Mouse (Mus musculus) heart, adult 9 months (tissue): ENCODE results near the gene Pde6h.

Experiments
- DNase-seq, 2 experiments: peaks; one replicate each; pipeline ENCODE4 v3.0.0; 2022; ENCODE audit warnings: low spot score in 2 of 2

The Pde6h gene

GRCm38 (mm10) chr6:136940188-136940960 lies 16.7 kb downstream of the Pde6h start:
- DNase-seq, result peak; percentile 27 to 35

- DNase-seq, result peak; percentile 57 to 68
Observed at GRCm38 (mm10) chr6:136941051-136942021, 17.7 kb downstream of the Pde6h start, which contains the start of gene Arhgdib. Arhgdib (minus strand) TSS chr6:136941899.

GRCm38 (mm10) chr6:136942280-136942679 lies 18.6 kb downstream of the Pde6h start:
- DNase-seq, result no peak

GRCm38 (mm10) chr6:136943392-136943791 lies 19.8 kb downstream of the Pde6h start:
- DNase-seq, result no peak

- DNase-seq, result no peak
Observed at GRCm38 (mm10) chr6:136944511-136944910, 20.9 kb downstream of the Pde6h start.

GRCm38 (mm10) chr6:136946241-136946640 lies 22.6 kb downstream of the Pde6h start:
- DNase-seq, result no peak

- DNase-seq, result no peak
Observed at GRCm38 (mm10) chr6:136946943-136947342, 23.3 kb downstream of the Pde6h start.

- DNase-seq, result no peak
Observed at GRCm38 (mm10) chr6:136947716-136948115, 24.1 kb downstream of the Pde6h start.

- no peak for DNase-seq
Observed at GRCm38 (mm10) chr6:136950171-136950570, 26.5 kb downstream of the Pde6h start.

GRCm38 (mm10) chr6:136952930-136953329 lies 29.3 kb downstream of the Pde6h start:
- DNase-seq, result no peak

- DNase-seq, result no peak
Observed at GRCm38 (mm10) chr6:136954192-136954591, 30.6 kb downstream of the Pde6h start.

- no peak for DNase-seq
Observed at GRCm38 (mm10) chr6:136954715-136955114, 31.1 kb downstream of the Pde6h start.

GRCm38 (mm10) chr6:136955240-136955639 lies 31.6 kb downstream of the Pde6h start:
- no peak for DNase-seq

GRCm38 (mm10) chr6:136957062-136957461 lies 33.4 kb downstream of the Pde6h start:
- no peak for DNase-seq

GRCm38 (mm10) chr6:136959131-136959530 lies 35.5 kb downstream of the Pde6h start:
- DNase-seq, result no peak

GRCm38 (mm10) chr6:136962957-136963356 lies 39.3 kb downstream of the Pde6h start:
- no peak for DNase-seq

- no peak for DNase-seq
Observed at GRCm38 (mm10) chr6:136964609-136965510, 41.2 kb downstream of the Pde6h start.

- DNase-seq, result no peak
Observed at GRCm38 (mm10) chr6:136965912-136966311, 42.3 kb downstream of the Pde6h start.

- DNase-seq, result no peak
Observed at GRCm38 (mm10) chr6:136967466-136967865, 43.8 kb downstream of the Pde6h start.

GRCm38 (mm10) chr6:136968877-136969276 lies 45.2 kb downstream of the Pde6h start:
- peak in 1 of 2 experiments; percentile 34 for DNase-seq
